8 mouse cellular contexts compared by ENCODE assay signal in genomic region chr1:143813676-143814360, GRCm38 (mm10). TPM values are rescaled to one million over a fixed set of nuclear protein-coding genes. Genes with fewer than 3 reads are reported as not detected.
DNase-seq lines count a peak whose midpoint lies in the region; ATAC-seq and TF ChIP-seq lines count a peak whose summit lies in the region.

No protein-coding gene starts in this region.

- in situ Hi-C loops in ES-E14 (cut with MboI; ENCODE audit: low sequenced_read_pairs in 2 of 2, unreplicated experiment in 2 of 2) = loop anchor here in 1 of 2 experiments (25.0 kb wide), 1 partner anchor 198 kb away; the partner anchor contains the start of gene Rgs2

- no peak overlapping the region for H3K9ac ChIP-seq in ES-E14 (ENCODE audit: insufficient read depth, low read depth, low read length, poor library complexity, severe bottlenecking)
- H3K9ac ChIP-seq in forebrain, embryonic 16.5 days (replicated peaks; ENCODE audit: low read depth, low read length) = no peak overlapping the region

- peaks cover 2% of the 10 kb centered on the region; the same call in 1 of the 2 replicates for H3K36me3 ChIP-seq in ES-E14 (ENCODE audit: control insufficient read depth, insufficient read depth, low read length, poor library complexity, severe bottlenecking)
- H3K36me3 ChIP-seq in forebrain, embryonic 16.5 days (ENCODE audit: control insufficient read depth, insufficient read depth) = no peaks in the 10 kb centered on the region

- H3K4me2 ChIP-seq in forebrain, embryonic 16.5 days (ENCODE audit: low read length) = no peak overlapping the region

- no peaks in the 10 kb centered on the region for H3K9me3 ChIP-seq in ES-E14 (ENCODE audit: control insufficient read depth, insufficient read depth, low read depth, low read length)
- no peaks in the 10 kb centered on the region for H3K9me3 ChIP-seq in forebrain, embryonic 16.5 days (ENCODE audit: control insufficient read depth, low read length)

- no peak for TF ChIP-seq POLR2A in olfactory bulb, adult 2 months (IDR thresholded peaks at IDR 0.05; ENCODE audit: insufficient read depth, low read depth, low read length)

- H3K4me1 ChIP-seq in ES-E14 (ENCODE audit: control insufficient read depth in 2 of 2, insufficient read depth in 2 of 2, low read length in 2 of 2, poor library complexity in 1 of 2) = no peaks in the 10 kb centered on the region
- H3K4me1 ChIP-seq in forebrain, embryonic 16.5 days (replicated peaks; ENCODE audit: control insufficient read depth, insufficient read depth, low read length) = no peaks in the 10 kb centered on the region
- H3K4me1 ChIP-seq in olfactory bulb, adult 2 months (ENCODE audit: control insufficient read depth, insufficient read depth, low read length) = no peaks in the 10 kb centered on the region

- intact Hi-C loops in heart, postnatal 25 days (cut with DNase I) = loop anchor here (2.0 kb wide), 1 partner anchor 193 kb away; no protein-coding TSS in a partner anchor

- no peaks in the 10 kb centered on the region for H3K27me3 ChIP-seq in forebrain, embryonic 16.5 days (replicated peaks; ENCODE audit: control insufficient read depth, insufficient read depth, low read length)

- H3K27ac ChIP-seq in ES-E14 (ENCODE audit: insufficient read depth, low read depth, low read length, poor library complexity, severe bottlenecking) = no peak overlapping the region
- H3K27ac ChIP-seq in forebrain, embryonic 16.5 days (ENCODE audit: low read length) = no peak overlapping the region
- H3K27ac ChIP-seq in olfactory bulb, adult 2 months (ENCODE audit: insufficient read depth, low read depth, low read length) = no peak overlapping the region

- H3K4me3 ChIP-seq in ES-E14 (ENCODE audit: insufficient read depth in 1 of 2, low read depth in 1 of 2, low read length in 2 of 2, poor library complexity in 1 of 2, severe bottlenecking in 1 of 2) = no peak overlapping the region
- H3K4me3 ChIP-seq in forebrain, embryonic 16.5 days (replicated peaks; ENCODE audit: low read length) = no peak overlapping the region
- H3K4me3 ChIP-seq in olfactory bulb, adult 2 months (ENCODE audit: insufficient read depth, low read depth, low read length) = no peak overlapping the region

- WGBS in forebrain, embryonic 16.5 days = 44% methylated on average over 7 of the region's 7 CpGs
- 43% methylated on average over 7 of the region's 7 CpGs for WGBS in olfactory bulb, adult 2 months

- peak; percentile 79 for TF ChIP-seq CTCF in olfactory bulb, adult 2 months (IDR thresholded peaks at IDR 0.05; ENCODE audit: insufficient read depth, low read depth, low read length)

- DNase-seq in ES-E14 (ENCODE audit: low read depth, low spot score) = peak; percentile 56
- peak; percentile 49 to 66 for DNase-seq in cerebellum, adult 18-20 months
- DNase-seq in heart, postnatal 25 days (ENCODE audit: low spot score) = peak; percentile 44
- DNase-seq in layer of hippocampus, adult 11-12 months (ENCODE audit: low spot score) = peak; percentile 83
- peak; percentile 56 to 70 for DNase-seq in lung, adult 18-20 months
- peak; percentile 44 to 65 for DNase-seq in thymus, adult 18-20 months

- peak; percentile 86 for ATAC-seq in forebrain, embryonic 16.5 days

TF ChIP-seq in ES-E14, 5 proteins besides CTCF, POLR2A, EP300 and RAD21:
- TF ChIP-seq MAFK (IDR thresholded peaks at IDR 0.05; ENCODE audit: insufficient read depth, low read depth, low read length) (no peak), CHD2 (IDR thresholded peaks at IDR 0.05; ENCODE audit: low read depth, low read length) (no peak), HCFC1 (IDR thresholded peaks at IDR 0.05; ENCODE audit: borderline replicate concordance, insufficient read depth, low read length) (no peak), ZC3H11A (IDR thresholded peaks at IDR 0.05; ENCODE audit: borderline replicate concordance, low read depth, low read length) (no peak), ZNF384 (IDR thresholded peaks at IDR 0.05; ENCODE audit: low read depth, low read length) (no peak)

RNA-seq across cellular contexts. Expression of gene Uchl5, which starts 36.7 kb away (rescaled TPM):
- total RNA-seq in ES-E14 (2012; rRNA removed) = 41.7 and 58.5 TPM in 2 replicates
- polyA plus RNA-seq in forebrain, embryonic 16.5 days (2015; fragmentation: Nextera tagmentation; extraction: Ambion mirVana) = 70.5 and 72.9 TPM in 2 replicates
- total RNA-seq in heart, postnatal 25 days (2021) = 10 to 100 TPM; 15.5 to 16.2 TPM
- polyA plus RNA-seq in olfactory bulb, adult 2 months (2012; ENCODE audit: insufficient read depth, insufficient read length, low replicate concordance, missing spikeins) = not detected in 2 replicates

RNA-seq across cellular contexts. Expression of gene Trove2, which starts 37.0 kb away (rescaled TPM):
- total RNA-seq in ES-E14 (2012; rRNA removed) = 16.8 TPM in 2 replicates
- 53.1 and 63.4 TPM in 2 replicates for polyA plus RNA-seq in forebrain, embryonic 16.5 days (2015; fragmentation: Nextera tagmentation; extraction: Ambion mirVana)
- 1 to 10 TPM; 7.5 to 9.2 TPM for total RNA-seq in heart, postnatal 25 days (2021)
- not detected in 2 replicates for polyA plus RNA-seq in olfactory bulb, adult 2 months (2012; ENCODE audit: insufficient read depth, insufficient read length, low replicate concordance, missing spikeins)
